Mouse (Mus musculus): ENCODE data around the gene Tmem132c.

- TF ChIP-seq MYOG (IDR thresholded peaks at IDR 0.05; ENCODE audit: control insufficient read depth in 1 of 3, insufficient read depth in 1 of 3, insufficient read length in 2 of 3, low read depth in 2 of 3), result no peak
- TF ChIP-seq MYOD1 (IDR thresholded peaks at IDR 0.05; ENCODE audit: control insufficient read depth in 1 of 3, insufficient read length in 2 of 3, low read depth in 2 of 3), result no peak
- TF ChIP-seq MAX (IDR thresholded peaks at IDR 0.05; ENCODE audit: low read depth), result no peak
- TF ChIP-seq POLR2A (IDR thresholded peaks at IDR 0.05; ENCODE audit: insufficient read length, low read depth), result no peak
- no peak for TF ChIP-seq TCF3 (IDR thresholded peaks at IDR 0.05; ENCODE audit: insufficient read length, low read depth)
- no peak for TF ChIP-seq REST (IDR thresholded peaks at IDR 0.05; ENCODE audit: insufficient read depth, insufficient read length)
- TF ChIP-seq TCF12 (IDR thresholded peaks at IDR 0.05; ENCODE audit: insufficient read depth, poor library complexity, severe bottlenecking), result no peak
Measured at GRCm38 (mm10) chr5:127204881-127205280, 36.7 kb upstream of the Tmem132c start.

Data from myocyte (in vitro differentiated cells).